Mouse (Mus musculus): ENCODE data around the gene 2010003K11Rik. TPM values are rescaled to one million over a fixed set of nuclear protein-coding genes. Genes with fewer than 3 reads are reported as not detected.

Gene 2010003K11Rik
- polyA plus RNA-seq (2014; fragmentation: Nextera tagmentation; extraction: Ambion mirVana): not detected in 2 replicates

DNA sequence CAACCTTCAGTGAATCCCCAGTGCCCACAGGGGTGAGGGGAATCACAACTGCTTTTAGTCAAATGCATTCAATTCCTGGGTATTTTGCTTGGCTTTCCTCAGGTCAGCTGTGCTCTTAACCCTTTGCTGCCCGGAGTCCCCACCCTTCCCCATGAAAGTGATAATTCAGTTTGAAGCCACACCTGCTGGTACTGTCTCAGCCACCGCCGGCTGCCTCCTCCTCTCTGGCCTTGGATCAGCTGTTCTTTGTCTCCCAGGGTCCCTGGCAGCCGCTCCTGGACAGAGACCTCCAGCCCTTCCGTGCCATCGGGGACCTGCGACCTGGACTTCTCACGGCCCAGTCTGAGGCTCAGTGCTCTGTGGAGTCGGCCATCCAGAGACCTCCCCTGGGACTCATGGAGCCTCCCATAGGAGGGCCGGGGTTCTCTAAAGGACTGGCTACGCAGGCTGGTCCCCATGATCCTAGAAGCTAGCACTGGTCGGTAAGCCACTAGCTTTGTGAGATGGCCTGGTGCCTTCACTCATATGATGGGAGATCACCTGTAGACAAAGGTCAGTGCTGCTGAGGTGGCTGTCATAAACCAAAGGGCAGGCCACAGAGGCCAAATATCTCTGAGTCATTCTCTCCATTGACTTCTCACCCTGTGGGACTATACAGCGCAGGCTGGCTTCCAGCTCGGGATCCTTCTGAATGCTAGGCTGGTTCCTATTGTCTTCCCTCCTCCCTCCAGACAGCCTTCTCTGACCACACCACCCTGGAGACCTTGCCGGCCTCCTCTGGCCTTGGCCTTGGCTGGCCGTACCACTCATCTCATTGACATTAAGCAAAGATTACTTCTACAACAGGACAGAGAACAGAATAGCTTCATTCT lies at the start of gene 2010003K11Rik:
Gene 2010003K11Rik, minus strand, starts transcription at position 522 of the 872 bp plus-strand sequence.
- Histone ChIP-seq H3K9me3 (ENCODE audit: control insufficient read depth, low read depth, low read length) (no peaks in the 10 kb centered on the region), H3K4me3 (ENCODE audit: low read depth, low read length) (no peak within 1 kb of the TSS), H3K27ac (ENCODE audit: low read length) (no peak within 1 kb of the TSS), H3K36me3 (ENCODE audit: control insufficient read depth, insufficient read depth, low read length) (no peaks in the 10 kb centered on the region), H3K27me3 (ENCODE audit: control insufficient read depth, insufficient read depth, low read length) (no peaks in the 10 kb centered on the region), H3K4me2 (replicated peaks; ENCODE audit: low read depth, low read length) (no peak within 1 kb of the TSS), H3K9ac (replicated peaks; ENCODE audit: low read depth, low read length) (no peak within 1 kb of the TSS), H3K4me1 (ENCODE audit: control insufficient read depth, insufficient read depth, low read length) (peaks cover 4% of the 10 kb centered on the region; the same call in 1 of the 2 replicates)
- WGBS: 60% methylated on average over 16 of the region's 16 CpGs
- ATAC-seq (ENCODE audit: insufficient number of reproducible peaks, insufficient read depth, low FRiP score, low read depth): no peak

DNA sequence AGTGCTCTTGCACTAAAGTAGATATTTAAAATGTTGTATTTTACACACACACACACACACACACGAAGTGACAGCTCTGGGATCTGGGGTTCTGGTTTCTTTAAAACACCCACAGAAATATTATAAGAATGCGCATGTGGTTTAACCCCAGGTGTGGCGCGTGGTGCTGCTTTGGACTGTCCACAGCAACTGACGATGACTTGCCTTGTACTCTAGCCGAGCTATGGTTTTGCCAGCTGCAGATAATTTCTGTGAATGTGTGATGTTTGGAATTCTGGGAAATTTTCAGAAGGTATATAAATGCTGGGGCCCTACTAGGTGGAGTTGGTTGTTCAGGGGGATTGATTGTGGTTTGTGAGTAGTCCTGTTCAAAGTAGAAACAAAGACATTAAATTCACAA lies 49.4 kb upstream of the 2010003K11Rik start:
- 80% methylated on average over 6 of the region's 6 CpGs for WGBS
- H3K4me1 ChIP-seq (ENCODE audit: control insufficient read depth, insufficient read depth, low read length): no peaks in the 10 kb centered on the region
- no peak for ATAC-seq (ENCODE audit: insufficient number of reproducible peaks, insufficient read depth, low FRiP score, low read depth)
- H3K9me3 ChIP-seq (ENCODE audit: control insufficient read depth, low read depth, low read length): no peaks in the 10 kb centered on the region
- no peaks in the 10 kb centered on the region for H3K36me3 ChIP-seq (ENCODE audit: control insufficient read depth, insufficient read depth, low read length)
- no peaks in the 10 kb centered on the region for H3K27me3 ChIP-seq (ENCODE audit: control insufficient read depth, insufficient read depth, low read length)
- no peak overlapping the region for H3K4me2 ChIP-seq (replicated peaks; ENCODE audit: low read depth, low read length)
- no peak overlapping the region for H3K4me3 ChIP-seq (ENCODE audit: low read depth, low read length)
- H3K9ac ChIP-seq (replicated peaks; ENCODE audit: low read depth, low read length): no peak overlapping the region
- no peak overlapping the region for H3K27ac ChIP-seq (ENCODE audit: low read length)

DNA sequence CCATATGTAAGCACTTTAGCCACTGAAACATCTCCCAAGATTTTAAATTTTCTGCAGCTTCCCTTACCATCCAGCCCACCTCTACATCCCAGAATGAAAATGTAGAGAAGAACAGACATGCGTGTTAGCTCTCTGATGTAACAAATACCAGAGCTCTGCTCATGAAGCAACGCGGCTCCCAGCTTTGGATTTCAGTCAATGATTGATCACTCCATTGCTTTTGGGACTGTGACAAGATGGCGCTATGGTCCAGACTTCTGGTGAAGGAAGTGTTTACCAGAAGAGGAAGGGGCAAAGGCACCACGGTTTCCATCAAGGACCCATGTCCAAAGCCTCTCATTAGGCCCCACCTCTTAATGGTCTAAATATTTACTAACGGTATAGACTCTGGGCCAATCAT lies 47.5 kb upstream of the 2010003K11Rik start:
- Histone ChIP-seq H3K27me3 (ENCODE audit: control insufficient read depth, insufficient read depth, low read length) (no peaks in the 10 kb centered on the region), H3K36me3 (ENCODE audit: control insufficient read depth, insufficient read depth, low read length) (no peaks in the 10 kb centered on the region), H3K4me3 (ENCODE audit: low read depth, low read length) (no peak overlapping the region), H3K4me1 (ENCODE audit: control insufficient read depth, insufficient read depth, low read length) (no peaks in the 10 kb centered on the region), H3K4me2 (replicated peaks; ENCODE audit: low read depth, low read length) (no peak overlapping the region), H3K9me3 (ENCODE audit: control insufficient read depth, low read depth, low read length) (no peaks in the 10 kb centered on the region), H3K27ac (ENCODE audit: low read length) (no peak overlapping the region), H3K9ac (replicated peaks; ENCODE audit: low read depth, low read length) (no peak overlapping the region)
- 78% methylated on average over 6 of the region's 6 CpGs for WGBS
- no peak for ATAC-seq (ENCODE audit: insufficient number of reproducible peaks, insufficient read depth, low FRiP score, low read depth)

DNA sequence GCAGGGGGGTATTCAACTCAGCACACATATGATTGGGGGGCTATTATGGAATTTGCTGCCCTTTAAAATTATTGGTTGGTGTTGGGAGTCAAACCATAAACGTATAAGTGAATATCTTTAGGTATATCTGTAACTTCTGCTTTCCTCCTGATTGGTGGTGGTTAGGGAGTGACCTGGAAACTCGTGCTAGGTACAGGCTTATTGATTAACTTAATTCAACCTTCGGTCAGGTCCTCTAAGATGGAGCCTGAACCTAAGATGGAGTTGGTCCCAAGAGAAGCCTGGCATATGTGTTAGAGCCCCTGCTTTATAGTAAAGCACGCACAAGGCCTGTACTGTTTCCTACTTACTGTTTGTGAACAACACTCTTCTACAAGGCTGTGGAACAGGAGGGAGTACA lies 46.7 kb upstream of the 2010003K11Rik start:
- Histone ChIP-seq H3K36me3 (ENCODE audit: control insufficient read depth, insufficient read depth, low read length) (no peaks in the 10 kb centered on the region), H3K4me2 (replicated peaks; ENCODE audit: low read depth, low read length) (no peak overlapping the region), H3K9me3 (ENCODE audit: control insufficient read depth, low read depth, low read length) (no peaks in the 10 kb centered on the region), H3K4me3 (ENCODE audit: low read depth, low read length) (no peak overlapping the region), H3K4me1 (ENCODE audit: control insufficient read depth, insufficient read depth, low read length) (no peaks in the 10 kb centered on the region), H3K27ac (ENCODE audit: low read length) (no peak overlapping the region), H3K27me3 (ENCODE audit: control insufficient read depth, insufficient read depth, low read length) (no peaks in the 10 kb centered on the region), H3K9ac (replicated peaks; ENCODE audit: low read depth, low read length) (no peak overlapping the region)
- ATAC-seq (ENCODE audit: insufficient number of reproducible peaks, insufficient read depth, low FRiP score, low read depth): no peak
- WGBS: 81% methylated on average over 4 of the region's 4 CpGs

DNA sequence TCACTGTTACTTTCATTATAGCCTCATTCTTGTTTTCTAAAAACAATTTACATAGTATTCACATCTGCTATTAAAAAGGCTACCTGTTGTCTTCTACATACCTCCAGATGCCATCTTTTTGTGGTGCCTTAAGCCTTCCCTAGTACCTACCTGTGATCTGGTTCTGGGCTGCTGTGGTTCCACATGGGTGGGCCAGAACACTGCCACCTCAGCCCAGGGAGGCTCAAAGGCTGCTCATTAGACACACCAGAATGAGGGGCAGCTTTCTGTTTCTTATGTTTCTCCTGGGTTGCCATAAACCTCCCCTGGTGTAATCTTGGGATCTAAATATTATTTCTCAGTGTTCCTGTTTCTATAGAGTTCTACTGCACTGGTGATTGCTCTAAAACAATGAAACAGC lies 43.7 kb upstream of the 2010003K11Rik start:
- Histone ChIP-seq H3K9ac (replicated peaks; ENCODE audit: low read depth, low read length) (no peak overlapping the region), H3K4me1 (ENCODE audit: control insufficient read depth, insufficient read depth, low read length) (no peaks in the 10 kb centered on the region), H3K27me3 (ENCODE audit: control insufficient read depth, insufficient read depth, low read length) (no peaks in the 10 kb centered on the region), H3K9me3 (ENCODE audit: control insufficient read depth, low read depth, low read length) (no peaks in the 10 kb centered on the region), H3K4me2 (replicated peaks; ENCODE audit: low read depth, low read length) (no peak overlapping the region), H3K4me3 (ENCODE audit: low read depth, low read length) (no peak overlapping the region), H3K36me3 (ENCODE audit: control insufficient read depth, insufficient read depth, low read length) (no peaks in the 10 kb centered on the region), H3K27ac (ENCODE audit: low read length) (no peak overlapping the region)
- no peak for ATAC-seq (ENCODE audit: insufficient number of reproducible peaks, insufficient read depth, low FRiP score, low read depth)

DNA sequence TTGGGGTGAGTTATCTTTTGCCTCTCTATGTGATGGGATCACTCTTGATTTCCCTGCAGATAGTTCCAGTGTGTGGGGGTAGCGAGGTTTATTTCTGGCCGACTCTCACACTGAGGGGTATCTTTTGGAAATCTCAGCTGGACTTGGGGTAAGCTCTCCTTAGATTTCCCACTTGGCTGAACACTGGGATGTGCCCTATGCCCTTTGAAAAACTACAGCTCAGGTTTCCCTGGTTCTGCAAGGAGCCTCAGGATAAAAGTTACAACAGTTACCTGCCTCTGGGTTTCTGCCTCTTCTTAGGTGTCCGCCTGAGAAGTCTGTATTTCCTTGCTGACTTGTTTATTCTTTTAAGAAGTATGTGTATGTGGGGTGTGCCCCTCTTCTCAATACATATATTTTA lies 42.6 kb upstream of the 2010003K11Rik start:
- Histone ChIP-seq H3K27ac (ENCODE audit: low read length) (no peak overlapping the region), H3K4me2 (replicated peaks; ENCODE audit: low read depth, low read length) (no peak overlapping the region), H3K9ac (replicated peaks; ENCODE audit: low read depth, low read length) (no peak overlapping the region), H3K27me3 (ENCODE audit: control insufficient read depth, insufficient read depth, low read length) (no peaks in the 10 kb centered on the region), H3K36me3 (ENCODE audit: control insufficient read depth, insufficient read depth, low read length) (no peaks in the 10 kb centered on the region), H3K4me3 (ENCODE audit: low read depth, low read length) (no peak overlapping the region), H3K4me1 (ENCODE audit: control insufficient read depth, insufficient read depth, low read length) (no peaks in the 10 kb centered on the region), H3K9me3 (ENCODE audit: control insufficient read depth, low read depth, low read length) (no peaks in the 10 kb centered on the region)
- no peak for ATAC-seq (ENCODE audit: insufficient number of reproducible peaks, insufficient read depth, low FRiP score, low read depth)
- WGBS: 86% methylated on average over 3 of the region's 3 CpGs

DNA sequence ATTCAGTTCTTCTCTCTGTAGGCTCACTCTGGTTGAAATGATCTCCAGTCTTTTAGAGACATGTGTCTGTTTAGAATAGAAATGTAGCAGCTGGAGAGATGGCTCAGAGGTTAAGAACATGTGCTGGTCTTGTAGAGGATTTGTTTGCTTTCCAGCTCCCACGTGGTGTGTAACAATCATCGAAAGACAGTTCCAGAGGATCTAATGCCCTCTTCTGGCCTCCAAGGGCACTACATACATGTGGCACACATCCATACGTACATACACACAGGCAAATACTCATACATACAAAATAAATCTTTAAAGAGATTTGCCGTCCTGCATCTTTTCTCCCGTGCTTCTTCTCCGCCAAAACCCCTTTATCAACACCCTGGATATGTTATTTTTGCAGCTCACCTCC lies 41.9 kb upstream of the 2010003K11Rik start:
- Histone ChIP-seq H3K9me3 (ENCODE audit: control insufficient read depth, low read depth, low read length) (no peaks in the 10 kb centered on the region), H3K4me1 (ENCODE audit: control insufficient read depth, insufficient read depth, low read length) (no peaks in the 10 kb centered on the region), H3K9ac (replicated peaks; ENCODE audit: low read depth, low read length) (no peak overlapping the region), H3K27me3 (ENCODE audit: control insufficient read depth, insufficient read depth, low read length) (no peaks in the 10 kb centered on the region), H3K4me2 (replicated peaks; ENCODE audit: low read depth, low read length) (no peak overlapping the region), H3K27ac (ENCODE audit: low read length) (no peak overlapping the region), H3K36me3 (ENCODE audit: control insufficient read depth, insufficient read depth, low read length) (no peaks in the 10 kb centered on the region), H3K4me3 (ENCODE audit: low read depth, low read length) (no peak overlapping the region)
- no peak for ATAC-seq (ENCODE audit: insufficient number of reproducible peaks, insufficient read depth, low FRiP score, low read depth)
- 89% methylated on average over 6 of the region's 6 CpGs for WGBS

DNA sequence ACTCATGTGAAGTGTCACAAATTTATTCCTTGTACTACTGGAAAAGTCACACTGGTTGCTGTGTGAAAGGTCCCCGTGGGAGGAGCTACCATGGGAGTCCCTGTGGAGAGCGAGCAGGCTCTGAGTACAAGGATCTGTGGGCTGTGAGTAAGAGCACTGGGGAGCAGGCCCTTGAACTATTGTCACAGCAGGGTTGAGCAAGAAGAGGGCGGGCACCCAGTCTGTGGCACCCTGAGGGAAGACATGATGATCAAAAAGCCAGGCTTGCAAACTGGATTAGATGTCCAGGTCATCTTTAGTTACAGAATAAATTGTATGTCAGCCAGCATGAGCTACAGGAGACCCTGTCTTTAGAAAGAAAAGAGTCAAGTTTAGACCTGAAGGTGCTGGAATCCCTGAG lies 38.2 kb upstream of the 2010003K11Rik start:
- WGBS: 63% methylated on average over 3 of the region's 3 CpGs
- Histone ChIP-seq H3K9ac (replicated peaks; ENCODE audit: low read depth, low read length) (no peak overlapping the region), H3K27me3 (ENCODE audit: control insufficient read depth, insufficient read depth, low read length) (no peaks in the 10 kb centered on the region), H3K27ac (ENCODE audit: low read length) (no peak overlapping the region), H3K36me3 (ENCODE audit: control insufficient read depth, insufficient read depth, low read length) (no peaks in the 10 kb centered on the region), H3K9me3 (ENCODE audit: control insufficient read depth, low read depth, low read length) (no peaks in the 10 kb centered on the region), H3K4me1 (ENCODE audit: control insufficient read depth, insufficient read depth, low read length) (no peaks in the 10 kb centered on the region), H3K4me2 (replicated peaks; ENCODE audit: low read depth, low read length) (no peak overlapping the region), H3K4me3 (ENCODE audit: low read depth, low read length) (no peak overlapping the region)
- ATAC-seq (ENCODE audit: insufficient number of reproducible peaks, insufficient read depth, low FRiP score, low read depth): no peak

DNA sequence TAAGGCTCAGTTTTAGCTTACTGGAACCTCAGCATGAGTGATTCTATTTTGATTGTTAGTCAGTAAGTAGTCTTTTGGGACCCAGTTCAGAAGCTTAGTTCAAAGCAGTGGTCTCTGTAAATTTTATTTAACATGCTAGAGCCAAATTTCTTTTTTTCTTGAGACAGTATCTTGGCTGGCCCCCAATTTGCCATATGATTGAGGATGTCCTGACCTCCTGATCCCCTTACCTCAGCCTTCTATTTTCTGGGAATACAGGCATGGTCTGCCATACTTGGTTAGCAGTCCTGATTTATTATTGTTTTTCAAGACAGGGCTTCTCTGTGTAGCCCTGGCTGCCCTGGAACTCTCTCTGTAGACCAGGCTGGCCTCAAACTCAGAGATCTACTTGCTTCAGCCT lies 37.5 kb upstream of the 2010003K11Rik start:
- H3K4me1 ChIP-seq (ENCODE audit: control insufficient read depth, insufficient read depth, low read length): no peaks in the 10 kb centered on the region
- no peak overlapping the region for H3K4me2 ChIP-seq (replicated peaks; ENCODE audit: low read depth, low read length)
- H3K9ac ChIP-seq (replicated peaks; ENCODE audit: low read depth, low read length): no peak overlapping the region
- no peak overlapping the region for H3K27ac ChIP-seq (ENCODE audit: low read length)
- ATAC-seq (ENCODE audit: insufficient number of reproducible peaks, insufficient read depth, low FRiP score, low read depth): no peak
- H3K36me3 ChIP-seq (ENCODE audit: control insufficient read depth, insufficient read depth, low read length): no peaks in the 10 kb centered on the region
- H3K27me3 ChIP-seq (ENCODE audit: control insufficient read depth, insufficient read depth, low read length): no peaks in the 10 kb centered on the region
- H3K9me3 ChIP-seq (ENCODE audit: control insufficient read depth, low read depth, low read length): no peaks in the 10 kb centered on the region
- no peak overlapping the region for H3K4me3 ChIP-seq (ENCODE audit: low read depth, low read length)
